Mouse (Mus musculus) cerebellum, postnatal 36 days (tissue): ENCODE results near the gene Cyp2d12.
"Not testable (repeated sequence)": the region's sequence is repeated elsewhere in the genome, so short reads cannot be mapped to it uniquely, and the experiment has no call there.

Experiments used
- DNase-seq, 2 experiments: peaks; one replicate each; pipeline ENCODE4 v3.0.0; 2021 to 2022; ENCODE audit warnings: mixed read lengths in 2 of 2

The Cyp2d12 gene

DNA sequence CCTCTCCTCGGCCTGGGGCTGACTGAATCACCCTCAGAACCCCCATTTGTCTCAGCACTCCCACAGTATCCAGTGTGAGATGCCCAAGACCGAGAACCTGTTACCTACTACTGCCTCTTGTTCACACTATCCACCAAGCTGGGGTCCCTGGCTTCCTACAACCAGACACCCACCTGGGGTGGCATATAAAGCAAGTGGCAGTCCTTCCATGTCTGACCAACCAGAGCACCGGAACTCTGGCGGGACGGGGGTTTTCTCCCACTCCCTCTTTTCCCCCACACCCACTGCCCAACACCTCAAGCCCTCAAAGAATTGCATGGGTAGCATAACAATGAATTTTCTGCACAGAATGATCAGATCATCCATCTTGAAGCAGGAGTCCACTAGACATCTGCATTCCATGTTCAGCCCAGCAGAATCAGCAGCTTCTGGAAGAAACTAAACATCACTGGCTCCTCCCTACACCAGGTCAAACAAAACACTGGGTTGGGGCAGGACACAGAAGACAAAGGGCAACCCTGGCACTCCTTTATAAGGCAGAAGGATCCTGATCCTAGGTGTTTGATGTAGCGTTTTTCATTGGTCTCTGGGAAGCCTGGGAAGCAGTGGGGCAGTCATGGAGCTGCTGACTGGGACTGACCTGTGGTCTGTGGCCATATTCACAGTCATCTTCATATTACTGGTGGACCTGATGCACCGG is at the start of gene Cyp2d12:
Cyp2d12 (plus strand) TSS at position 542 of the 700 bp plus-strand sequence.
- no peak for DNase-seq

DNA sequence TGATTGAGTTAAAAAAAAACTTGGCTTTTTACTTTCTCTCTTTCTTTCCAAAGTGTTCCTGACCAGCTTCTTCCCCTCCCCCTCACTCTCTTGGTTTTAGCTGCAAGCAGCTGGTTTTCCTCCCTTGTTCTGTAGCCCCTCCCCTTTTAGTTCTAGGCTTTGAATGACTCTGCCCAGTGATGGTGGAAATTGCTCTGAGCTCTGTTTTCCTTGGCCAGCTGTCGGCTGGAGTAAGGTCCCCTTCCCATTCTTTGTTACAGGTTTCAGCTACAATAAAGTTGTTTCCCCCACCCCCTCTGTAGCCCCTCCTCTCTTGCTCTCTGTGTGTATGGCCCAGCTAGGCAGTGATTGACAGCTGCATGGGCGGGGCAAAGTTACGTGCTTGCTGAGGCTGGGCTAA is 47.9 kb upstream of the Cyp2d12 start:
- DNase-seq: no peak

DNA sequence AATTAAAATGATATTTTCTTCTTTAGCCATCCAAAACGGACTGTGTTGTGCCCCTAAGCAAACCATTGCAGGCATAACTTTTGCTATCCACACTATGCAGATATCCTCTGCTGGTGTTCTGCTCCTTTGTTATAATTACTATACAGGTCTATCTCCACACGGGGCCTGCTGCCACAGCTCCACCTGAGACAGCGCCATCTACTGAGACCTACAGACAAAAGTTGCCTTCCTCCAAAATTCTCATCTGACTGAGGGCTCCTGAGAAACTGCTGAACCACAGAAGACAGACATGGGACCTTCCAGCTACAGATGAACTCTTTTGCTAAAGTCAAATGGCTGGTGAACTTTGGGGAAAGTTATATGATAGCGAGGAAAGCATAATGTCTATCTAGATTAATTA is 47.1 kb upstream of the Cyp2d12 start:
- not testable (repeated sequence) for DNase-seq

DNA sequence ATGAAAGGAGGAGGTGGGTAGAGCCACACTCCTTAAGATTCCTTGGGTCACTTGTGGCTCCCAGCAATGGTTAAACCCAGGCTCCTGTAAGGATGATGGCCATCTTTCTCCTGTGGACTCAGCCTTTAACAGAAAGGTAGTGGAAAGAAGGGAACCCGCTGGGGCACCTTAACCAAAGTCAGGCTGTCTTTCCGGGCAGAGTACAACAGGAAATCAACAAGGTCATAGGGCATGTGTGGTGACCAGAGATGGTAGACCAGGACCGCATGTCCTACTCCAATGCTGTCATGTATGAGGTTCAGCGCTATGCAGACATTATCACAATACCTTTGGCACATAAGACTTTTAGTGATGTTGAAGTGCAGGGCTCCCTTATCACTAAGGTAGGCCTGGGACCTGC is 45.4 kb upstream of the Cyp2d12 start:
- not testable (repeated sequence) for DNase-seq

DNA sequence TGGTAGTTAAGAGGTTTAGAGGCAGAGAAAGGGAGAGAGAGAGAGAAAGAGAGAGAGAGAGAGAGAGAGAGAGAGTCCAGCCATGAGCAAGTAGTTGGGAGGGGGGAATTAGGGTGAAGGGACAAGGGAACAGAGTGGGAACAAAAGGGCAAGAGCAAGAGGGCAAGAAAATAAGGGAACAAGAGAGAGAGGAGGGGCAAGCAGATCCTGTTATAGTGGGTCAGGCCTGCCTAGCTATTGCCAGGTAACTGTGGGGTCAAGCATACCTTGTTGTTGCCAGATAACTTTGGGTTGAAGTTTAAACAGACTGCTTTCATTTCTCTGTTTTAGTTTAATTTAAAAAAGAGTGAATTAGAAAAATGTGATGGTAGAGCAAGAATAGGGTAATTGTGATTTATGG is 44.4 kb upstream of the Cyp2d12 start:
- DNase-seq: not testable (repeated sequence)

DNA sequence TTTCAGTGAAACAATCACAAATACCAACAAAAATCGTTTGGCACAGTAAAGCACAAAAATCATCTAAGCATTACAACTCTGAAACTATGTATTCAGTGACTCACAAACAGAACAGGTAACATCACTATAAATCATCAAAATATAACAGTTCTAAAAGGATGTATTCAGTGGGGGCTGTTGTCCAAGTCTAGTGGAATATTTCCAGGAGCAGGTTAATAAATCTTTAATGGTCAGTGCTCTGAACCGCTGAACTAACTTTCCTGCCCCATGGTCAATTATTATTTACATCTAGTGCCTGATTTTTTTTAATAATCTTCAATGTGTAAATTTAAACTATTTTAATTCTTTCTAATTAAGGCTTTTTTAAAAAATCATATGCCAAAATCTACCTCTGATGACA is 42.8 kb upstream of the Cyp2d12 start:
- DNase-seq: not testable (repeated sequence)

DNA sequence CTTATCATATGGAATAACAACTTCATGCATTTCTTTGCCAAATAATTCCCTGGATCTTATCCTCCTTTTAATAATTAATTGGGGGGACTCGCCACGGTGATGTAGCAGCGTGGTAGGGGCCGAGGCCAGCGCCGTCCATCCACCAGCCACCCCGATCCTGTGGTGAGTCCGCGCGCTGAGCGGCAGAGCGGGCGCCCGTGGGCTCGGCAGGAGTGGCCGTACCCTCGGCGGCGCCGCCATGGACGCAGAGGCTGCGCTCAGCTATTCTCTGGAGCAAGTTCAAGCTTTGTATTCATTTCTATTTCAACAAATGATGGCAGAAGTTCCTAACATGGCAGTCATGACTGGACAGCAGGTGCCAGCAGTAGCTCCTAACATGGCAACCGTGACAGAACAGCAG is 38.7 kb upstream of the Cyp2d12 start:
- not testable (repeated sequence) for DNase-seq

DNA sequence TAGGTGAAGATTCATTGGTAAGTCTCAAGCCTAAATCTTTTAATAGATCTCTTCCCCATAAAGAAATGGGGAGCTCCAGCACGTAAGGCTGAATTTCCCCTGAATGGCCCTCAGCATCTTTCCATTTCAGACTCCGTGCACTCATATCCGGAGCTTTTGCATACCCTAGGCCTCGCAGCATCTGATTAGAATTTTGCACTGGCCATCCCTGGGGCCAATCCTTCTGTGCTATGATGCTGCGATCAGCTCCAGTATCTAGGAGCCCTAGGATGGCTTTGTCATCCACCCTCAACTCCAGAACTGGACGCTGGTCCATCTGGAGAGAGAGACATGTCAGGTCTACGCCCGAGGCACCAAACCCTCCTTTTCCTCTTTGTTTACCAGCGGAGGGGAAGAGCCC is 27.5 kb upstream of the Cyp2d12 start:
- DNase-seq: not testable (repeated sequence)

DNA sequence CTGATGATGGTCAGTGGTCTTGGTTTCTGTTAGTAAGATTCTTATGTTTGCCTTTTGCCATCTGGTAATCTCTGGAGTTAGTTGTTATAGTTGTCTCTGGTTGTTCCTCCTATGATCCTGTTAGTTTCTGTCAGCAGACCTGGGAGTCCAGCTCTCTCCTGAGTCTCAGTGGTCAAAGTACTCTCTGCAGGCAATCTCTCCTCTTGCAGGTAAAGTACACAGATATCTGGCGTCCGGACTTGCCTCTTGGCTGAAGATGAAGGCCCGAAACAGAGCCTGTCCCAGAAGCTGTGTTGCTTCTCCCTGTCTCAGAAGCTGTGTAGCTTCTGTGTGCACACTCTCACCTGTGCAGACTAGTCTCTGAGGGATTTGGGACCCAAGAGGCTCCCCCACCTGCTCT is 22.2 kb upstream of the Cyp2d12 start:
- not testable (repeated sequence) for DNase-seq

DNA sequence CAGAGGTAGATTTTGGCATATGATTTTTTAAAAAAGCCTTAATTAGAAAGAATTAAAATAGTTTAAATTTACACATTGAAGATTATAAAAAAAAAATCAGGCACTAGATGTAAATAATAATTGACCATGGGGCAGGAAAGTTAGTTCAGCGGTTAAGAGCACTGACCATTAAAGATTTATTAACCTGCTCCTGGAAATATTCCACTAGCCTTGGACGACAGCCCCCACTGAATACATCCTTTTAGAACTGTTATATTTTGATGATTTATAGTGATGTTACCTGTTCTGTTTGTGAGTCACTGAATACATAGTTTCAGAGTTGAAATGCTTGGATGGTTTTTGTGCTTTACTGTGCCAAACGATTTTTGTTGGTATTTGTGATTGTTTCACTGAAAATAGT is 11.9 kb upstream of the Cyp2d12 start:
- not testable (repeated sequence) for DNase-seq

DNA sequence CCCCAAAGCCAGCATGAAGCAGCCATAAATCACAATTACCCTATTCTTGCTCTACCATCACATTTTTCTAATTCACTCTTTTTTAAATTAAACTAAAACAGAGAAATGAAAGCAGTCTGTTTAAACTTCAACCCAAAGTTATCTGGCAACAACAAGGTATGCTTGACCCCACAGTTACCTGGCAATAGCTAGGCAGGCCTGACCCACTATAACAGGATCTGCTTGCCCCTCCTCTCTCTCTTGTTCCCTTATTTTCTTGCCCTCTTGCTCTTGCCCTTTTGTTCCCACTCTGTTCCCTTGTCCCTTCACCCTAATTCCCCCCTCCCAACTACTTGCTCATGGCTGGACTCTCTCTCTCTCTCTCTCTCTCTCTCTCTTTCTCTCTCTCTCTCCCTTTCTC is 10.3 kb upstream of the Cyp2d12 start:
- DNase-seq: not testable (repeated sequence)

DNA sequence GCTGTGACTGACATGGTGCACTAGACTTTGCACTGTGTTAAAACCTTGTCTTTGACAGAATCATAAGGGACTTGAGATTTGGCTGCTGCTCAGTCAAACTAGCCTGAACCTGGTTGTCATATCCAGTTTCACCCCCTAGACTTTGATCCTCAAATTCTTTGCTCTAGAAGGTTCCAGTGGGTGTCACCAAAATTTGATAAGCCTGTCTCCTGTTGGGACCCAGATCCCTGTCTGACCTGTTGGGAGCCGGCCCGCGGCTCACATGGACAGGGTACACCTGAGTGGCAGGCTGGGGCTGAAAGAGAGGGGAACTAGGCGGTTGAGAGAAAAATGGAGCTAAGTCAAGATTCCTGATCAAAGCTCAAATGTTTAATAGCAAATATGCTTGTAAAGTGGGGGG is 7.1 kb upstream of the Cyp2d12 start:
- DNase-seq: not testable (repeated sequence)

DNA sequence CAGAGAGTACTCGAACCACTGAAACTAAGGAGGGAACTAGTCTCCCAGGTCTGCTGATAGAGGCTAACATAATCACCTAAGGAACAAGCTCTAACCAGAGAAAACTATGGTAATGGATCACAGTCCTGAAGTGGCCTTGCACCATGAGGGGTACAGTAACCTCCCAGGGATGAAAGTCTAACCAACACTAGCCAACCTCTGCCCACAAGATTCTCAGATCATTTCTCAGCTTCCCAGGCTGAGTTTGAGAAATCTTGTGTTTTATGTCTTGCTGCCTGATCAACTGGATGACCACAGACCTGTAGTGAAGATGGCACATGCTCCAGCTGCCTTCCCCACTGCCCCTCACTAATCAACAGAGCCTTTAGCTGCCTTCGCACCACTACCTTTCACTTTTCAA is 1.7 kb upstream of the Cyp2d12 start:
- DNase-seq: not testable (repeated sequence)

DNA sequence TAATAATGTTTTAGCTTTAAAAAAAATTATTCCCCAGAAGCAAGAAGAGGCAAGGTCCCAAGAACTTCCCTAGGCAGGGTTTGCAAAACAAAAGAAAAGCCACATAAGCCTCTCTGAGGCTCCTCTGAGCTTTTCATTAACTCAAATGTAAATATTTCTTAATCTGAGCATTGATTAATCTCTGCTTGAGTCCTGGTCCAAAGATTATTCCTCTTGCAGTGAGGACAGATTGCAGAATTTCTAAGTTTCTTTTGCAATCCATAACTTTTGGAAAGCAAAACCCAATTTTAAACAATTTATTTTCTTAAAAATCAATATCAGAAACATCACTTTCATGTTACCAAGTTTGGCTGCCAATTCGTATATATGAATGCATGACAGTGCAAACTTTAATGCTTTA is 18.0 kb downstream of the Cyp2d12 start:
- no peak for DNase-seq

DNA sequence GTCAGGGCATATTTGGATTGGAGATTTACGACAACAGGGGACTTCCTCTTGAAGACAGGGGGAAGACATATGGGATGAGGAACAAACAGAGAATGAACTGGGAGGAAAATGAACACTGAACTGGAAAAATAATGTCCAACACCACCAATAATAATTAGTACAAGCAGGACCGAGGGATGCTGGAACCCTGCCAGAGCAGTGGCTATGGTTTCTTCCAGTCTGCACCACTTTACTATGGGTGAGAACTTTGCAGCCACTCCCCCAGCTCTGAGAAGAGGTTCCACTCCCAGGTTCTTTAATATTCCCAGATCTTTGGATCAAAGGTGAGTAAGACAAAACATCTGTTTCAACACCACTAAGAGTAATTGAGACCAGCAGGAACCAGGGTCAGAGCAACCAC is 24.2 kb downstream of the Cyp2d12 start:
- DNase-seq: no peak

DNA sequence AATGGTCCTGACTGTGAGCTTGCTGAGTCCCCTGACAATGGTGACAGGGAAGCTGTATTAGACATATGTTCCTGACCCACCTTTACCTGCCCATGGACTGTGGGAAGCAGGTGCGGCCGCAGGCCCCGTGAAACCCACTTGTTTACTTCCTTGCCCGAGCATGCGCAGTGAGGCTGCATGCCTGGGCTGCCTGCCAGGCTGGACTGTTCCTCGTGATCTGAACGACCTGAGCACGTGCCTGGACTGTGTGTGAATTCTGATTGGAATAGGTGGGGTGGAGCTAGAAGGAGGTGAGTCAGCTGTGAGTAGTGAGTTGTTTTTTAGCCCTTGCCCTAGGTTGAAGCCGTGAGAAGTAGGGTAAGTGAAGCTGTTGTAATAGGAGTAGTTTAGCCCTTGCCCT is 27.7 kb downstream of the Cyp2d12 start:
- DNase-seq: no peak
